Mouse (Mus musculus) G1E-ER4 (cell line): ENCODE data around the gene Gm20388. TPM values are rescaled to one million over a fixed set of nuclear protein-coding genes. Genes with fewer than 3 reads are reported as not detected.

Experiments
- GATA1 ChIP-seq: IDR thresholded peaks from one replicate; pipeline ENCODE4 v1.8.0; 2012; ENCODE audit warnings: low read length, inconsistent platforms
- polyA plus RNA-seq: library from polyadenylated mRNA; stranded (reverse); fragments of >175 nt; gene quantifications from 2 replicates; pipeline ENCODE4 v1.2.3, GENCODE M21; 2012

Gene Gm20388
- polyA plus RNA-seq, 1 experiment, result not detected

DNA sequence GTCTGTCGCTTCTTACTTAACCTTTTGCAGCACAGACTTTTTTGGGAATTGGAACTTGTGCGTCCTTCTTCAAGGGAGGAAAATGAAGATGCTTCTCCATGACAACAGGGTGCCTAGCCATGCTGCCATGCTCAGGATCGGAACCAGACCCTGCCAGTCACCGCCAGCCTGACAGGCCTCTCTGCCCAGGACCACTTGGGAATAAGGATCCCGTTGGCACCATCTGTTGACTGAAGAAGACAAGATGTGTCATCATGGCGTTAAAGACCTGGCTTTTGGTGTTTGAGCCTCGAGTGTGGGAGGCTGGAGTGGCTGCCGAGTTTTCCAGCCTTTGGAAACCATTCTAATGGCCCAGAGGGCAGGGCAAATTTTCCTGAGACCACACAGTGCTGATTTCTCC lies 127.0 kb downstream of the Gm20388 start:
- no peak for TF ChIP-seq GATA1

DNA sequence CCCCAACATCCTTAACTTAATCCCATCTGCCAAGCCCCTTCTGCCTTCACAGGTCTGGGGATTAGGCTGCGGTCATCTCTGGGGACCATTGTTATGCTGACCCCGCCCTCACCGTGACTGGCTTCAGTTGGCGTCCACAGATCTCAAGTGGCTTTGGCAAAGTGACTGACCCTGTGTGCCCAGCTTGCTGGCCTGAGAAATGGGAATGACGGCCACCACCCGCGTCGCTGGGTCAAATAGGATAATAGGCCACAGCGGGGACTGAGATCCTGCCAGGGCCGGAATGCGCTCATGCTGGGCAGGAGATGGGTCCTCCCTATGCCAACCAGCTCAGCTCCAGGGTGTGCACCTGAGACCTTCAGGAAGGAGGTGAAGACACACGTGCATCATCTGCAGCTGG lies 128.1 kb downstream of the Gm20388 start:
- TF ChIP-seq GATA1, result no peak

DNA sequence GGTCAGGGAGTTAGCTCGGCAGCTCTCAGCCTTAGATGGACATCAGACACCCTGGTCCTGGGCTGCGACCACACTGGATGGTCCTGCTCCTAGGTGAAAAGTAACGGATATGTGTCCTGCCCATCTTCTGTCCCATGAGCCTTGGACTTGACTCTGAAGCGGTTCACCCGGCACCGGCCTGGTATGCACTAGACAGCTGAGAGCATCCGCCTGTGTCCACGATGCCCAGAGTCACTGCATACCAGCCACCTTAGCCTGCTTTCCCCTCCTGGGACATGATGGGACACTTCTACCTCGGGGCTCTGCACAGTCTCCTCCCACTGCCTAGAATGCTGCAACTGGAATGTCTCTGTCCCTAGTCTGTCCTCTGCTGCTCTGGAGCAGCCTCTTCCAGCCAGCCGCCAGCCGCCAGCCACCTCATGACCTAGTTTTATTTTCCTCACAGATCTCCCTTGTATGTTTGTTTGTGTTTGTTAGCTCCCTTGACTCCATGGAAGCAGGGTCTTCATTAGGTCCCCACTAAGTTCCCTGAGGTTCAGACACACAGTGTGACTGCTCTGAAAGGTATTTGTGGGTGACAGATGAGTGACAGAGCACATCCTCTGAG lies 128.8 kb downstream of the Gm20388 start:
- TF ChIP-seq GATA1, result no peak

DNA sequence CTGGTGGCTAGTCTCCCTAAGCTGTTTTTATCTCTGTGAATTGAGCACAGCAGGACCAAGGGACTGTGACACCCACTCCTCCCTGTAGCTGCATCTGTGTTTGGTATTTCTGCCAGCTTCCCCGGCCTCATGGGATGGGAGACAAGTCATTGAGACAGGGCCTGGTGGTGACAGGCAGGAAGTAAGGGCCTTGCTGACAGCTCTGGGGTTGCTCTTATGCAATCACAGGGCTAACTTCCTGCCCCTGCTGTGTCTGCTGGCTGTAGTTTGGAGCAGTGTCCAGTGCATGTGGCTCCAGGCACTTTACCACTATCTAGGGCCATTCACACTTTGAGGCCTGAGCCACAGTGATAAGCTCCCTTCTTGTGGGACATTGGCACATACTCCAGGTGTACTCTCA lies 130.2 kb downstream of the Gm20388 start:
- no peak for TF ChIP-seq GATA1

DNA sequence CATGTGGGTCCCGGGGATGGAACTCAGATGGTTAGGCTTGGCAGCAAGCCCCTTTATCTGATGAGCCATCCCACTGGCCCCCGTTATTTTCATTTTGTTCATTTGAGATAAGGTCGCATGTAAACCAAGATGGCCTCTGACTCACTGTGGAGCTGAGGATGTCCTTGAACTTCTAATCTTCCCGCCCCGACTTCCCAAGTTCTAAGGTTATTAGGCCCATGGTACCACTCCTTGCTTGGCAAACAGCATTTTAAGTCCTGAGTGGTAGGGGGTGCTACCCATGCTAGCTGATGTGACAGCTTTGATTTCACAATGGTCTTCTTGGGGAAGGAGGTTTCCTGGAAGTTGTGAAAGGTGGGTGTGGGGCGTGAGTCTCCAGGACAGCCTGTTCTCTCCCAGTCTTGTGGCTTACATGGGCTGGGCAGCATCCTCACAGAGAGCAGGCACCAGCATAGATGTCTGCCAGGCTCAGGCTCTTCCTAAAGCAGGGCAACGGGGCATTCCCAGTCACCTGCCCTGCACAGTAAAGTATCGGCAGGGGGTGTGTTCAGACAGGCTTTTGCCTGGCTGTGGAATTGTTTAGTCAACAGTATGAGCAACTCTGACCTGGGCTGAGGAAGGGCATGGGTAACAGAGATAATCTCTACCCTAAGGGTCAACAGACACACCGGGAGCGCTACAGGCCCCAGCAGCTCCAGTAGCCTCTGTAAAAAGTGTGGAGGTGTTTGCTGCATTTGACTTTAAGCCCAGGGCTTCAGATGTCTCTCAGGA lies 132.1 kb downstream of the Gm20388 start:
- no peak for TF ChIP-seq GATA1

DNA sequence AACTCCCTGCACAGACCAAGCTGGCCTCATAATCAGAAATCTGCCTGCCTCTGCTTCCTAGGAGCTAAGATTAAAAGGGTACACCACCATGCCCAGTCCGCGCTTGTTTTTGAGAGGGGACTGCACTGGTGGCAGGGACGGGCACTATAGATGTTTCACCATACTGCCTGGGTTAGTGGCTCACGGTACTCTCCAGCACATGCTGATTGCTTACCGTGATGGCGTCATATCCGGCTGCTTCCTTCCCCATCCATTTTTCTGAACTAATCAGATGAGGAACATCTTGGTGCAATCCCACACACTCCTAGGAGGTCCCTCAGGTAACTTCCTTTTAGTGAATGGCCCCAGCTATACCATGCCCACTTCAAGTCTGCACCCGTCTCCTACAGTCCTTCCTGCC lies 134.3 kb downstream of the Gm20388 start:
- TF ChIP-seq GATA1, result no peak

DNA sequence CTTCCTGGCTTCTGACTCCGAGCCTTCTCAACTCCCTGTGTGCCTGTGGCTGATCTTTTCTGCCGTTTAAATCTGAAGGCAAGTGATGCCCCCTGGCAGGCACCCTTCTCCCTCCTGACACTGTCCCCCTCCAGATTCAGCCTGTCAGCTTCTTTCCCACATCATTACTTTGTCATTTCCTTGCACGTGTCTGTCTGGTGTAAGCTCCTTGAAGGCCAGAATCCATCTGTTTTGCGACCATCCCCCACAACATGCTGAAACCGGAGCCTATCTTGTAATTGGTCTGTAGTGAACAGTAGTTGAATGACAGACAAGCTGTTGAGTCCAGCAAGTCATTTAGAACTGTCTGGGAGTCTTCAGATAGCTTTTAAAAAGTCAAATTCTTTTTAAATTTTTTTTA lies 134.8 kb downstream of the Gm20388 start:
- TF ChIP-seq GATA1, result no peak

DNA sequence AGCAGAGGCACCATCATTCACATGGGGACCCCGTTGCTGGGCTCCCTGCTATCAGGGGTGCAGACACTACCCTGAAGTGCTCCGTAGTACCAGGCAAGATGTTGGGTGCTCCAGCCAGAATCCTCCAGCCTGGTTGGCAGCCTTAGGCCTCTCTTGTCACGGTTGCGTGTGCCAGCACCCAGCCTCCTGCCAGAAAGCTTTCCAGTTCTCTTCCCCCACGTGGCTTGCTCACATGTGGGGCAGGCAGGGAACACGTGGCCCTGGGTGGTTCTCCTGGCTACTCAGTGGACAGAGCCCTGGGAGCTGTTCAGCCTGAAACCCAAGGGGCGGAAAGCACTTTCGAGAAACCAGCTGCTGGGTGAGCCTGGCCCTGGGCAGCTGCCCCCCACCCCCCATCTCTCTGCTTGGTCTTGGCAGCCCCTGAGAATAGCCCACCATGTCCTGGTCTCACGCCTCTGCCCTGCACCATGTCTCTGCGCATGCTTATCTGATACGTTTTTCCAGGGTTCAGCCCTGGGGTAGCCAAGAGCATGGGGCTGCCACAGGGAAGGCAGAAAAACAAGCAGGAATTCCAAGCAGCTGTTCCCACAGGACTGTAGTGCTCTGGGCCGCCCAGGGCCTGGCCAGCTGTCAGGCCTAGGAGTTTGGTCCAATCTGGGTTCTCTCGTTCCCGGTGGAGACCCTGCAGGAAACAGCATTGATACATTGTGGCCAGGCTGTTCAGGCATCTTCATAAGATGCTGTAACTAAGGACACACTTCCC lies 135.8 kb downstream of the Gm20388 start:
- no peak for TF ChIP-seq GATA1

DNA sequence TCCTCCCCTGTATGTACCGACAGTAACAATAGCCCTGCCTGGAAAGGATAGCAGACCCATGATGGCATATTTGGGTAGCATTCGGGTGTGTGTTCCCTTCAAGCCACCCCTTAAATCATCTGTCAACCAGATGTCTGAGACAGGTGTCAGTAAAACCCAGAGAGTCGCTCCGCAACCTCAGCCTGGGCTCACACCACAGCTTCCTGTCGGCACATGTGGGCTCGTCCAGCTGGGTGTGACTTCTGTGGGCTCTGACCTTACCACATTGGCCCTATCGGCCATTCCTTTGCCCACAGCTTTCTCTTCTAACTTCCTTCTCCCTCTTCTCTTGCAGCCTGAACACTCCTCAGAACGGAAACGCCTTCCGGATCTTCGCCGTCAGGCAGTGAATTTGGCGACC lies 139.3 kb downstream of the Gm20388 start:
- TF ChIP-seq GATA1, result no peak

DNA sequence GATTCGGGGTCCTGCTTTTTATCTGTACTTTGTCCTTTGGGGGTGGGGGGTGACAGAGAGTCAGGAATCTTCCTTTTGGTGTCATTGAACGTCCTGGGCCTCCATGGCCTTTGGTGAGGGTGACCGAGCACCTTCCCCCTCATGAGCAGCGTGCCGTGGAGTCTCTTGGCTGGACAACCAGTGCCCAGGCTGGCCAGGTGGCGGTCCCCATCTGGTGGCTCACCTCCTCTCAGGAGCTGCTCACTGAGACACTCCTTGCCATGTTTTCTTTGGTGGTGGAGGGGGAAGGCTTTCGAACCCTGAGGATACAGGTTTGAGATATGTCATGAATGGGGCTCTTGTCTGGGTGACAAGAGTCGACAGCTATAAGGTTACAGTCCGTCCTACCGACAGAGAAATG lies 139.7 kb downstream of the Gm20388 start:
- no peak for TF ChIP-seq GATA1

DNA sequence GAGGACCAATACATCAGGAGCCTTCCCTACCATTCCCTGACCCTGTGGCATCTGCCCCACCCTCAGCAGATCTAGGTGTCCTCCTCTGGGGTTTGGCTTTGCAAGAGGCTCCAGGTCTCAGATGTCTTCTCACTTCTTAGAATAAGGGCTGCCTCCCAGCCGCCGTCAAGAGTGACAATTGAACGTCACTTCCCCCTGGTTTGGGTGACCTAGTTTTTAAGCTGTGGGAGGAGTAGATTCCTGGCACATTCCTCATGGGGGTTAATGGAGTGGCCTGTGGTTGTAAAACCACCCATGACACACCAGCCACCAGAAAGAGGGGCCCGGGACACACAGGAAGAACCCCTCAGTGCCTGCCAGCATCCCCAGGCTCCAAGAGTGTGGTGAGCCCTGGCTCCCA lies 140.4 kb downstream of the Gm20388 start:
- no peak for TF ChIP-seq GATA1

DNA sequence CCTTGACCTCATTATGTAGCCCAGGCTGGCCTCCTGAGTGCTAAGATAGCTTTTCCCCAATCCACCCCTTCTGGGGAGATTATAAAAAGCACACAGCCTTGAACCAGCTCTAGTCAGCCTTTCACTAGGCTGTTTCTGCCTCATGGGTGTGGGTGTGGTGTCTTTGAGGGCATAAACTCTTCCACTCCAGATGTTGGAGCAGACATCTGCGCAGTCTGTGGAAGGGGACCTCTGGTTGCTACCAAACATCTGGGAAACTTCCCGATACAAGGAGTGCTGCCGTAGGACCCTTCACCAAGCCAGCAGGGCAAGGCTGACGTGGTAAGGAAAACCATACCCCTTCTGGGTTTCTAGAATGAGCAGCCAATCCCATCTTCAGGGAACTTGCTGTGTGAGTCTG lies 141.3 kb downstream of the Gm20388 start:
- no peak for TF ChIP-seq GATA1

DNA sequence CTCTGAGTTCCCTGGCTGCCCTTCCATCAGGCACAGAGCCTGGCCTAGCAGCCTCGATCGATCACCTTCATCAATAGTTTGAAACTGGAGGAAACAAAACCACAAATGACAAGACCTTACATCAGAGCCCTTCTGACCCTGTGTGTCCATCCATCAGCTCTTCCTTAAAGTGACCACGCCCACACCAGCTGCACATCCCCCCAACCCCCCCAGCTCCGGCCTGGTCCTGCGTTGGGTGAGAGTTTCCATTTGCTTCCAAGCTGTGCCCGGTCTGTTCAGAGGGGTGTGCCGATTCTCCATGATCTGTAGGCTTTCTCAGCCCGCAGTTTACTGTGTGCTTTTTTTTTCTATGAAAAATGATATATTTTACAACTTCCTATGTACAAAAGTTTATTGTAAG lies 141.7 kb downstream of the Gm20388 start:
- no peak for TF ChIP-seq GATA1

DNA sequence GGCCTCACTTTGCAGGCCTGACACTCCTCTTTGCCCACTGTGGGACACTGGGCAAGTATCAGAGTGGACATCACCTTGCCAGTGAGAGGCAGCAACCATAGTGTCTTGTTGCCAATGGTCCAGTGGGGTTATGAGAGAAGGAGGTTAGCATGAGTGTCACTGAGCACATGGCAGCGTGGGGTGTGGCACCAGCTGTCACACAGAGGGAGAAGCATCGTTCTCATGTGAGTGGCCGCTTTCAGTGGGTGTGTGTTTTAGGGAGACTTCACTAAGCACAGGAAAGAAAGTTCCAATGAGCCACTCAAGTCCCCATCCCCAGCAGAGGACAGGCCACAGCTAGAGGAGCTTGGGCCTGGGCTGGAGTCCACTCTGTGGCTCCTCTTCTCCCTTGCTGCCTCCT lies 144.2 kb downstream of the Gm20388 start:
- TF ChIP-seq GATA1, result no peak

DNA sequence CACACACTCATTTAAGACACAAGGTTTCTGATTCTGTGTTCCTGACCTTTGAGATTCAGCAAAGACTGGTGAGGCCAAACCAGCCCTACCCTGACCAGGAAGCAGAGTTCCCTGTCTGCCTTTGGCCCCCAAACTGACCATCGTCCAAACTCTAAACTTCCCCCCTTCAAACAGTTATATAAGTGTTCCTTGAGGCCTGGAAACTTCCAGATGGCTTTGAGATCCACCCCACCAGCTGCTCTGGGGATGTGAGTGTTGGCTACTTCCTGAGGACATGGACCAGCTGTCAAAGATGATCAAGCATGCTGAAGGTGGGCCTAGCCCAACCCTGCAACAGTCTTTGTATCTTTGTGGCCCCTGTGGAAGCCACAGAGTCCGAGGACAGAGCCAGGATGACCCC lies 146.4 kb downstream of the Gm20388 start:
- TF ChIP-seq GATA1, result no peak

DNA sequence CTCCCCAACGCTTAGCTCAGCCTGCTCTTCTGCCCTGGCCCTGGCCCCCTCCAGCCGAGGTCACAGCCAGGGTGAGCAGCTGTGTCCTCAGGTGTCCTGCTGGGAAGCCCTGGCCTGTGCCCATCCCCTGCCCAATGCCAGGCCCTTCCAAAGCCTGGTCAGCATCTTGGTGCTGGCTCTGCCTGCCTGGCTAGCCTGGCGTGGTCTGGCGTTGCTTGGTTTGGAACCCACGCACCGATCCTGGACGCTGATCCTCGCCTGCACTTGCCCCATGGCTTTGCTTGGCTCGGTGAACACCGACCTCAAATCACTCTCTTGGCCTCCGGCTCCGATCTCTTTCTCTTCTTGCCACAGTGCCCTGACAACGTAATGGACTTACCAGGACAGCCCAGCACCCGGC lies 152.1 kb downstream of the Gm20388 start:
- no peak for TF ChIP-seq GATA1

DNA sequence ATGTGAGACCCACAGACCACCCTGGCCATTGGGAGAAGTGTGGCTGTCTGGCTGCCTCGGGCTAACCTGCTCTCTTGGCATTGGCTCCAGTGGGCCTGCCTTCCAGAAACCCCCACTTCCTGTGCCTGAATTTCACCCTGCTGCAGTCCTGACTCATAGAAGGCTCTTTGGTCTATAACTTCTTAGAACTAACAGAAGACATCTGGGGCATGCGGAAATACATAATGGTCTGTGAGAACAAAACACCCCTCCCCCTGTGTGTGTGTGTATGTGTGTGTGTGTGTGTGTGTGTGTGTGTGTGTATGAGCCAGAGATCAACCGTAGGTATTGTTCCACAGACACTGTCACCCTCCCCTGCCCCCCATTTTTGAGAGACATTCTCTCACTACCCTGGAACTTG lies 152.7 kb downstream of the Gm20388 start:
- no peak for TF ChIP-seq GATA1
